Mouse (Mus musculus): ENCODE data around the gene Rab20.
"Not testable (repeated sequence)": the region's sequence is repeated elsewhere in the genome, so short reads cannot be mapped to it uniquely, and the experiment has no call there.

The Rab20 gene

GRCm38 (mm10) chr8:11481876-11482275 lies 3.4 kb upstream of the Rab20 start:
- DNase-seq (ENCODE audit: inconsistent ontology term): no peak

- DNase-seq (ENCODE audit: inconsistent ontology term): no peak
These were observed 1.1 kb upstream of the Rab20 start for GRCm38 (mm10) chr8:11479591-11479990.

GRCm38 (mm10) chr8:11478807-11479527 lies 457 bp upstream of the Rab20 start:
- no peak for DNase-seq (ENCODE audit: inconsistent ontology term)

GRCm38 (mm10) chr8:11477178-11477553 lies 1.3 kb downstream of the Rab20 start:
- no peak for DNase-seq (ENCODE audit: inconsistent ontology term)

- peak; percentile 93 for DNase-seq (ENCODE audit: inconsistent ontology term)
These were observed 2.0 kb downstream of the Rab20 start for GRCm38 (mm10) chr8:11476338-11477177.

GRCm38 (mm10) chr8:11475876-11476275 lies 2.6 kb downstream of the Rab20 start:
- no peak for DNase-seq (ENCODE audit: inconsistent ontology term)

- no peak for DNase-seq (ENCODE audit: inconsistent ontology term)
These were observed 3.1 kb downstream of the Rab20 start for GRCm38 (mm10) chr8:11475397-11475796.

GRCm38 (mm10) chr8:11473072-11473471 lies 5.4 kb downstream of the Rab20 start:
- DNase-seq (ENCODE audit: inconsistent ontology term): no peak

GRCm38 (mm10) chr8:11471309-11471708 lies 7.2 kb downstream of the Rab20 start:
- peak; percentile 59 for DNase-seq (ENCODE audit: inconsistent ontology term)

- DNase-seq (ENCODE audit: inconsistent ontology term): peak; percentile 34
These were observed 7.8 kb downstream of the Rab20 start for GRCm38 (mm10) chr8:11470694-11471093.

- peak; percentile 42 for DNase-seq (ENCODE audit: inconsistent ontology term)
These were observed 9.4 kb downstream of the Rab20 start for GRCm38 (mm10) chr8:11469095-11469494.

- DNase-seq (ENCODE audit: inconsistent ontology term): not testable (repeated sequence)
These were observed 12.0 kb downstream of the Rab20 start for GRCm38 (mm10) chr8:11466528-11466927.

- no peak for DNase-seq (ENCODE audit: inconsistent ontology term)
These were observed 12.9 kb downstream of the Rab20 start for GRCm38 (mm10) chr8:11465619-11466018.

GRCm38 (mm10) chr8:11464707-11464964 lies 13.9 kb downstream of the Rab20 start:
- no peak for DNase-seq (ENCODE audit: inconsistent ontology term)

- DNase-seq (ENCODE audit: inconsistent ontology term): peak; percentile 75
These were observed 14.4 kb downstream of the Rab20 start for GRCm38 (mm10) chr8:11463889-11464706.

GRCm38 (mm10) chr8:11463541-11463888 lies 15.0 kb downstream of the Rab20 start:
- DNase-seq (ENCODE audit: inconsistent ontology term): no peak

GRCm38 (mm10) chr8:11462641-11463040 lies 15.9 kb downstream of the Rab20 start:
- no peak for DNase-seq (ENCODE audit: inconsistent ontology term)

GRCm38 (mm10) chr8:11461847-11462246 lies 16.7 kb downstream of the Rab20 start:
- DNase-seq (ENCODE audit: inconsistent ontology term): no peak

- DNase-seq (ENCODE audit: inconsistent ontology term): peak; percentile 60
These were observed 17.6 kb downstream of the Rab20 start for GRCm38 (mm10) chr8:11460934-11461333.

- no peak for DNase-seq (ENCODE audit: inconsistent ontology term)
These were observed 19.5 kb downstream of the Rab20 start for GRCm38 (mm10) chr8:11459016-11459415.

GRCm38 (mm10) chr8:11457981-11458836 lies 20.3 kb downstream of the Rab20 start:
- DNase-seq (ENCODE audit: inconsistent ontology term): peak; percentile 49

GRCm38 (mm10) chr8:11457278-11457677 lies 21.2 kb downstream of the Rab20 start:
- DNase-seq (ENCODE audit: inconsistent ontology term): peak; percentile 93
